Mouse (Mus musculus) stomach, embryonic 15.5 days (tissue): ENCODE data around the gene St6gal1. TPM values are rescaled to one million over a fixed set of nuclear protein-coding genes. Genes with fewer than 3 reads are reported as not detected.

ENCODE experiments used
- ATAC-seq: fragments of 200-750 bp; cut with Nextera tagmentation; 2 replicates; pipeline ENCODE4 v1.8.0; 2017; ENCODE audit warnings: low read depth, moderate number of reproducible peaks, moderate TSS enrichment; ENCODE audit not compliant: insufficient read depth, low FRiP score
- H3K27ac ChIP-seq: fragments of 300-500 bp; sonication (generic); 2 replicates; pipeline ENCODE4 v1.5.1; 2015; ENCODE audit warnings: mild to moderate bottlenecking, inconsistent platforms
- H3K27me3 ChIP-seq: fragments of 300-500 bp; sonication (generic); replicated peaks from 2 replicates; pipeline ENCODE4 v1.6.1; 2015; ENCODE audit warnings: inconsistent platforms
- H3K36me3 ChIP-seq: fragments of 300-500 bp; sonication (generic); 2 replicates; pipeline ENCODE4 v1.6.1; 2015; ENCODE audit warnings: inconsistent platforms
- H3K4me1 ChIP-seq: fragments of 300-500 bp; sonication (generic); 2 replicates; pipeline ENCODE4 v1.6.1; 2015; ENCODE audit warnings: inconsistent platforms
- H3K4me2 ChIP-seq: fragments of 300-500 bp; sonication (generic); 2 replicates; pipeline ENCODE4 v1.6.1; 2015; ENCODE audit warnings: mild to moderate bottlenecking, inconsistent platforms
- H3K4me3 ChIP-seq: fragments of 300-500 bp; sonication (generic); replicated peaks from 2 replicates; pipeline ENCODE4 v1.5.1; 2015; ENCODE audit warnings: inconsistent platforms
- H3K9ac ChIP-seq: fragments of 300-500 bp; sonication (generic); 2 replicates; pipeline ENCODE4 v1.6.1; 2015; ENCODE audit warnings: inconsistent platforms
- H3K9me3 ChIP-seq: fragments of 300-500 bp; sonication (generic); 2 replicates; pipeline ENCODE4 v1.6.1; 2016; ENCODE audit warnings: inconsistent platforms
- WGBS: fragments of 180-500 bp; shearing (Covaris S2); methylation state at CpG from one replicate; pipeline ENCODE4 v1.1.7; 2015; 5-methylcytosine and 5-hydroxymethylcytosine counted together
- polyA plus RNA-seq: library from polyadenylated mRNA; unstranded; fragments of >200 nt; fragmentation: Nextera tagmentation; extraction: Ambion mirVana; gene quantifications from 2 replicates; pipeline ENCODE4 v1.2.1, GENCODE M21; 2015

Gene St6gal1
- polyA plus RNA-seq, 1 experiment from 2014 or later = 16.3 TPM

DNA sequence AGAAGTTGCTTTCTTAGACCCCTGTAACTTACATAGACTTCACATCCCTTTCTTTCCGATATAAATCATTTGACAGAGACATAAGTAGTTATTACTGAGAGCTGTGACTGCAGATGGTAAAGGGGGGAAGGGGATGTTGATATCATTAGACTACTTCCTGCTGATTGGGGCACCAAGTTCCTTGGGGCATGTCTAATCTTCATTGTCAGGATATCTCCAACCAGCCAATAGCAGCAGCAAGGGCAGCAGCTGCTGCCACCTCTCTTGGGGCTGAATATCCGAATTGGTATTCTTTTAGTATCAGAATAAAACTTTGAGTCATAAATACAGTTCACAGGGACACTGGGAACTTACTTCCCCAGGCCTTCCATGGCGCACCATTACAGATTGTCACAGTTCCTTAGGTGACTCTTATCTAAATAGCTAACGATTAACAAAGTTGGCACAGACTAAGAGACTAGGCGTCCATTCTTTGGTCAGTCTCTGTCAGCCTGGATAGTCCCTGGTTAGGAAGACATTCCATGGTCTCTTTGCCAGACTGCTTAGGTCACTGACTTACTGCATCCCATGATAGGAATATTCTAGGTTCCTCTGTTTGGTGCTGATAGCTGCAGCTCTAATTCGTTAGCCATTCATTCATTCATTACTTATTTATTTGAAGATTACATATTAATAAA, 109.5 kb downstream of the St6gal1 start:
- Histone ChIP-seq H3K27me3 (no peaks in the 10 kb centered on the region), H3K9me3 (no peaks in the 10 kb centered on the region), H3K4me2 (no peak overlapping the region), H3K9ac (no peak overlapping the region), H3K4me3 (no peak overlapping the region), H3K27ac (no peak overlapping the region), H3K4me1 (no peaks in the 10 kb centered on the region), H3K36me3 (no peaks in the 10 kb centered on the region)
- 72% methylated on average over 6 of the region's 6 CpGs for WGBS
- no peak; the same call in 1 of the 2 replicates for ATAC-seq

DNA sequence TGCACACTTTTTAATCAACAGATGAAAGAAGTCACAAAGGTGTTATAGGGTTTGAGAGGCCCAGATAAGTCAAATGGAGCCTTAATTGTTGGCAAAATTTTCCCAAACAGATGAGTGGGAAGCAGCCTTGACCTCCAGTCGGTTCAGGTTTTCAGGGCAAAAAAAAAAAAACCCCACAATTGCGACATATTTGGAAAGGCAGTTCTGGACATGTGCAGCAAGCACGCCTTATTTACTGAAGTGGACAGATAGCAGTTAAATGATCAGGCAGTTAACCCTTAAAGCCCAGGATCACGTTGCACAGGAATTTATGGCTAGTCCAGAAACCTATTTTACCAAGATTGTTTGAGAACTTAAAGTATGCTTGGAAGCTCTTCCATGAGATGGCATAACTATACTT, 112.8 kb downstream of the St6gal1 start:
- H3K4me1 ChIP-seq = no peaks in the 10 kb centered on the region
- no peak overlapping the region for H3K4me2 ChIP-seq
- no peak overlapping the region for H3K9ac ChIP-seq
- no peak overlapping the region for H3K27ac ChIP-seq
- 44% methylated on average over 4 of the region's 4 CpGs for WGBS
- H3K36me3 ChIP-seq = no peaks in the 10 kb centered on the region
- no peak overlapping the region for H3K4me3 ChIP-seq
- H3K9me3 ChIP-seq = no peaks in the 10 kb centered on the region
- no peaks in the 10 kb centered on the region for H3K27me3 ChIP-seq
- no peak for ATAC-seq

DNA sequence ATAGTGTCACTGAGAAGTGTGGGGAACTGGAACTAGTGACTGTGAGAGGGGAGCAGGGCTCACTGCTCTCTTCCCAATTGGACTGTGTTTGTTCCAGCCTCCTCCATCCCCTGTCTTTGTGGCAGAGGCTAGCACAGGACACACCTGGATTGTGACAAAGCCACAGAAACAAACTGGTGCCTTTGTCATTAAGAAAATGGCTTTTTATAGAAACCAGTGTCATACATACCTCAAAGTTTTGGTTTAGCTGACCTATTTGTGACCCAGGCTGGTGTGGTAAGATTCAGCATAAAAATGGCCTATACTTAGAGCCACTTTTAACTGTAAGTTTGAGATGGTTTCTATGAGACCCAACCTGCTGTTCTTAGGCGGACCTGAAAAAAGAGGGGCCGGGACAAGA, 116.7 kb downstream of the St6gal1 start:
- H3K36me3 ChIP-seq = no peaks in the 10 kb centered on the region
- H3K4me2 ChIP-seq = no peak overlapping the region
- H3K4me3 ChIP-seq = no peak overlapping the region
- no peak overlapping the region for H3K9ac ChIP-seq
- no peak overlapping the region for H3K27ac ChIP-seq
- WGBS = 98% methylated on average over 2 of the region's 2 CpGs
- H3K27me3 ChIP-seq = no peaks in the 10 kb centered on the region
- H3K9me3 ChIP-seq = no peaks in the 10 kb centered on the region
- no peak for ATAC-seq
- no peaks in the 10 kb centered on the region for H3K4me1 ChIP-seq

- no peak overlapping the region for H3K9ac ChIP-seq
- WGBS = 11% methylated on average over 2 of the region's 2 CpGs
- ATAC-seq = no peak
- H3K4me3 ChIP-seq = no peak overlapping the region
- no peaks in the 10 kb centered on the region for H3K9me3 ChIP-seq
- no peaks in the 10 kb centered on the region for H3K36me3 ChIP-seq
- no peaks in the 10 kb centered on the region for H3K4me1 ChIP-seq
- H3K27me3 ChIP-seq = no peaks in the 10 kb centered on the region
- H3K4me2 ChIP-seq = no peak overlapping the region
- H3K27ac ChIP-seq = no peak overlapping the region
Observed at GRCm38 (mm10) chr16:23350802-23351201, 126.3 kb downstream of the St6gal1 start.

GRCm38 (mm10) chr16:23361031-23361430, 136.5 kb downstream of the St6gal1 start:
- no peak overlapping the region for H3K4me3 ChIP-seq
- 89% methylated on average over 4 of the region's 4 CpGs for WGBS
- H3K27ac ChIP-seq = no peak overlapping the region
- no peaks in the 10 kb centered on the region for H3K27me3 ChIP-seq
- no peak overlapping the region for H3K9ac ChIP-seq
- H3K36me3 ChIP-seq = peaks cover 5% of the 10 kb centered on the region; the same call in 1 of the 2 replicates
- H3K9me3 ChIP-seq = no peaks in the 10 kb centered on the region
- no peak for ATAC-seq
- no peaks in the 10 kb centered on the region for H3K4me1 ChIP-seq
- no peak overlapping the region for H3K4me2 ChIP-seq

GRCm38 (mm10) chr16:23361434-23361970, 137.0 kb downstream of the St6gal1 start:
- H3K27ac ChIP-seq = no peak overlapping the region
- no peak overlapping the region for H3K9ac ChIP-seq
- ATAC-seq = no peak
- H3K27me3 ChIP-seq = no peaks in the 10 kb centered on the region
- no peak overlapping the region for H3K4me2 ChIP-seq
- WGBS = 86% methylated on average over 3 of the region's 3 CpGs
- no peak overlapping the region for H3K4me3 ChIP-seq
- no peaks in the 10 kb centered on the region for H3K9me3 ChIP-seq
- H3K36me3 ChIP-seq = peaks cover under 1% of the 10 kb centered on the region; the same call in 1 of the 2 replicates
- H3K4me1 ChIP-seq = no peaks in the 10 kb centered on the region

GRCm38 (mm10) chr16:23364328-23364990, 139.9 kb downstream of the St6gal1 start:
- H3K27ac ChIP-seq = no peak overlapping the region
- 81% methylated on average over 2 of the region's 2 CpGs for WGBS
- no peak for ATAC-seq
- H3K9ac ChIP-seq = no peak overlapping the region
- H3K4me2 ChIP-seq = no peak overlapping the region
- no peaks in the 10 kb centered on the region for H3K27me3 ChIP-seq
- H3K36me3 ChIP-seq = no peaks in the 10 kb centered on the region
- H3K4me3 ChIP-seq = no peak overlapping the region
- H3K4me1 ChIP-seq = no peaks in the 10 kb centered on the region
- H3K9me3 ChIP-seq = no peaks in the 10 kb centered on the region

GRCm38 (mm10) chr16:23369124-23369523, 144.6 kb downstream of the St6gal1 start:
- H3K9me3 ChIP-seq = no peaks in the 10 kb centered on the region
- no peaks in the 10 kb centered on the region for H3K36me3 ChIP-seq
- no peak overlapping the region for H3K4me3 ChIP-seq
- no peak overlapping the region for H3K4me2 ChIP-seq
- WGBS = 48% methylated on average over 3 of the region's 3 CpGs
- H3K9ac ChIP-seq = no peak overlapping the region
- H3K4me1 ChIP-seq = no peaks in the 10 kb centered on the region
- H3K27me3 ChIP-seq = no peaks in the 10 kb centered on the region
- no peak for ATAC-seq
- no peak overlapping the region for H3K27ac ChIP-seq

GRCm38 (mm10) chr16:23370724-23371123, 146.2 kb downstream of the St6gal1 start:
- 75% methylated on average over 7 of the region's 7 CpGs for WGBS

DNA sequence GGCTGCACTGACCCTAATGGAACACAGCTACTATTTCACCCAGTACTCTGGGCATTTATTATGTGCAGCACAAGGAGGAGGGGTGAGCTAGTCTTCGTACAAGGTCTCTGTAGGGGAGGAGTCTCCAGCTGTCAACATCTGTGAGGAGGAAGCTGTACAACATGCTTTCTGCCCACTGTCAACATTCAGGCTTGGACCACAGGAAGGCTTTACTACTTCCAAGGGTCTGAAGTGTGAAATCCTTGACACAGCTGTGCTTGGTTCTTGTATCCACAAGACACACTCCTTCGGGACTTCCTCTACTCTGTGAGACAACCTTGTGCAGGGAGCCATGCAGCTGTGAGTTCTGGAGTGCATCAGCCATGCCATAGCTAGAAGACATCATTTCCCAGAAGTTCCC, 147.8 kb downstream of the St6gal1 start:
- Histone ChIP-seq H3K4me3 (no peak overlapping the region), H3K4me2 (no peak overlapping the region), H3K27ac (no peak overlapping the region), H3K27me3 (no peaks in the 10 kb centered on the region), H3K9me3 (no peaks in the 10 kb centered on the region), H3K9ac (no peak overlapping the region), H3K4me1 (no peaks in the 10 kb centered on the region), H3K36me3 (no peaks in the 10 kb centered on the region)
- ATAC-seq = no peak
- 49% methylated on average over 2 of the region's 2 CpGs for WGBS

More at GRCm38 (mm10) chr16:23370724-23371123, 146.2 kb downstream of the St6gal1 start:
- Histone ChIP-seq H3K9me3 (no peaks in the 10 kb centered on the region), H3K27ac (no peak overlapping the region), H3K9ac (no peak overlapping the region), H3K4me2 (no peak overlapping the region), H3K4me1 (no peaks in the 10 kb centered on the region), H3K4me3 (no peak overlapping the region), H3K36me3 (no peaks in the 10 kb centered on the region), H3K27me3 (no peaks in the 10 kb centered on the region)
- ATAC-seq = no peak

DNA sequence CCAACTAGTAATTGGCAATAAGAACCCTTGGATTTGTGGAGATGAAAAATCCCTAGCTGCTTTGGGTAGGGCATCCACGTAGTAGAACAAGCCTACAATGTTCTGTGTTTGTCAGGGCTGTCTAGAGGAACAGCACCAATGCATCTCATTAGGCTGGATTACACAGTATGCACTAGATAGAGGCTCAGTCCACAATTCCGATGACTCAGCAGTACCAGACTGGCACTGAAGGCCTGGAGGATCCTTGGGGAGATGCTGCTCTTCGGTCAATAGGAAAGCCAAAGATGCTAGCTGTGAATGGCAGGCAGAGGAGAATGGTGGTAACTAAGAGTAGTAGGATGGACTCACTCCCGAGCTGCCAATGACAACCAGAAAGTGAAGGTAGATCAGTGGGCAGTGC, 149.5 kb downstream of the St6gal1 start:
- ATAC-seq = no peak
- H3K36me3 ChIP-seq = no peaks in the 10 kb centered on the region
- H3K4me1 ChIP-seq = no peaks in the 10 kb centered on the region
- no peak overlapping the region for H3K9ac ChIP-seq
- H3K27ac ChIP-seq = no peak overlapping the region
- H3K9me3 ChIP-seq = no peaks in the 10 kb centered on the region
- no peak overlapping the region for H3K4me3 ChIP-seq
- no peaks in the 10 kb centered on the region for H3K27me3 ChIP-seq
- WGBS = 90% methylated on average over 4 of the region's 4 CpGs
- H3K4me2 ChIP-seq = no peak overlapping the region

GRCm38 (mm10) chr16:23374938-23375337, 150.4 kb downstream of the St6gal1 start:
- Histone ChIP-seq H3K4me2 (no peak overlapping the region), H3K9ac (no peak overlapping the region), H3K27me3 (no peaks in the 10 kb centered on the region), H3K9me3 (no peaks in the 10 kb centered on the region), H3K27ac (no peak overlapping the region), H3K4me1 (no peaks in the 10 kb centered on the region), H3K4me3 (no peak overlapping the region), H3K36me3 (no peaks in the 10 kb centered on the region)
- no peak for ATAC-seq
- 60% methylated on average over 5 of the region's 5 CpGs for WGBS
